Mouse (Mus musculus) G1E (cell line): ENCODE measurements around the gene Arpc5l.

ENCODE experiments used
- CTCF ChIP-seq: IDR thresholded peaks from 2 replicates; pipeline ENCODE4 v1.5.1; 2012; ENCODE audit warnings: low read depth, low read length, inconsistent platforms, mixed read lengths
- GATA1 ChIP-seq: IDR thresholded peaks from 2 replicates; pipeline ENCODE4 v1.6.1; 2012; ENCODE audit warnings: borderline replicate concordance, low read length, inconsistent platforms, mixed read lengths
- POLR2AphosphoS5 ChIP-seq: IDR thresholded peaks from 2 replicates; pipeline ENCODE4 v1.6.1; 2012; ENCODE audit warnings: low read depth, low read length, inconsistent platforms; ENCODE audit not compliant: insufficient replicate concordance
- TAL1 ChIP-seq: conservative IDR thresholded peaks from 2 replicates; pipeline ENCODE4 v1.6.1; 2012; ENCODE audit warnings: low read depth, low read length, inconsistent platforms, mixed read lengths

DNA sequence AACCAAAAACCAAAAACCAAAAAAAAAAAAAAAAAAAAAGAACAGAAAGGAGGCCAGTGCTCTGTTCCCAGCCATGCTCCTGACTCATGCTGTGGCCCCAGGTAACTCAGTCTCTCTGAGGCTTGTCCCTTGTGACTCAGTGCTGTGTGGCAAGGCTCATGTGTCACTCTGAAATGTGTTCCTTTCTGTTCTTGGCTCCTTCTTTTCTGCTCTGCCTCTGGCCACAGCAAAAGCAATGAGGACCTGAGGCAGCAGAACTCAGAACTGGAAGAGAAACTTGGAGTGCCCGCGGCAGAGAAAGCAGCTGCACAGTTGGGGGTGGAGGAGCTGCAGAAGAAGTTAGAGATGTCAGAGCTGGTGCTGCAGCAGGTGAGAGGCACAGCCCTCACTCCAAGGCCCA is 31.0 kb upstream of the Arpc5l start:
- TF ChIP-seq GATA1 (no peak), CTCF (no peak), TAL1 (no peak), POLR2AphosphoS5 (no peak)
